Mouse (Mus musculus): Measurements from ENCODE around the gene Gm6710. TPM values are rescaled to one million over a fixed set of nuclear protein-coding genes. Genes with fewer than 3 reads are reported as not detected.
"Not testable (repeated sequence)": the region's sequence is repeated elsewhere in the genome, so short reads cannot be mapped to it uniquely, and the experiment has no call there.

Gene Gm6710
- total RNA-seq (2021) = 10 to 100 TPM; 54.6 to 60.2 TPM
- long read RNA-seq, experiment 1, transcript Gm6710-201 (4 exons, 1,445 nt) = major isoform, 27 of 35 reads
- long read RNA-seq, experiment 1, partial matches to known transcripts = 1 of 35 reads
- long read RNA-seq, experiment 1, other reads (novel, unspliced or antisense) = 7 of 35 reads
- long read RNA-seq, experiment 2, transcript Gm6710-201 (4 exons, 1,445 nt) = major isoform, 58 of 69 reads
- long read RNA-seq, experiment 2, partial matches to known transcripts = 3 of 69 reads
- long read RNA-seq, experiment 2, other reads (novel, unspliced or antisense) = 7 of 69 reads

- not testable (repeated sequence) for DNase-seq (ENCODE audit: low spot score in 2 of 2)
These were observed at the start of gene Gm6710 for GRCm38 (mm10) chr2:175869024-175869423. Gene Gm6710 (plus strand): TSS chr2:175869219.

Other genes with a start within 250 kb of the Gm6710 start
- gene Gm11007, start 225.2 kb upstream of the Gm6710 start, total RNA-seq (2021) = not detected
- not detected for gene Zfp969, start 165.6 kb upstream of the Gm6710 start, total RNA-seq (2021)
- not detected for gene Gm2007, start 127.7 kb upstream of the Gm6710 start, total RNA-seq (2021)
- gene Gm14288, start 68.1 kb upstream of the Gm6710 start, total RNA-seq (2021) = 10 to 100 TPM in 1 of 2 experiments, 1 to 10 TPM in 1; 8.3 to 10.8 TPM
- 1 to 10 TPM; 4.7 to 6.1 TPM for gene Zfp966, start 61.9 kb downstream of the Gm6710 start, total RNA-seq (2021)
- gene Gm2026, start 96.1 kb downstream of the Gm6710 start, total RNA-seq (2021) = 10 to 100 TPM; 51.0 to 52.0 TPM